Mouse (Mus musculus) gastrocnemius, postnatal 10 days (tissue): ENCODE measurements around the gene Zswim4. TPM values are rescaled to one million over a fixed set of nuclear protein-coding genes. Genes with fewer than 3 reads are reported as not detected.

Experiments used
- DNase-seq: peaks from one replicate; pipeline ENCODE4 v3.0.0; 2021; ENCODE audit warnings: mixed read lengths
- microRNA-seq, 2 experiments: library from miRNA; unstranded; fragments of <30 nt; microRNA quantifications; one replicate each; pipeline ENCODE4 v1.2.0; 2021
- total RNA-seq, 2 experiments: library from RNA; stranded (reverse); gene quantifications; 2 replicates each; pipeline ENCODE4 v1.2.3; 2021

Zswim4 gene
- total RNA-seq, 2 experiments from 2014 or later = 7.9 to 8.5 TPM

DNA sequence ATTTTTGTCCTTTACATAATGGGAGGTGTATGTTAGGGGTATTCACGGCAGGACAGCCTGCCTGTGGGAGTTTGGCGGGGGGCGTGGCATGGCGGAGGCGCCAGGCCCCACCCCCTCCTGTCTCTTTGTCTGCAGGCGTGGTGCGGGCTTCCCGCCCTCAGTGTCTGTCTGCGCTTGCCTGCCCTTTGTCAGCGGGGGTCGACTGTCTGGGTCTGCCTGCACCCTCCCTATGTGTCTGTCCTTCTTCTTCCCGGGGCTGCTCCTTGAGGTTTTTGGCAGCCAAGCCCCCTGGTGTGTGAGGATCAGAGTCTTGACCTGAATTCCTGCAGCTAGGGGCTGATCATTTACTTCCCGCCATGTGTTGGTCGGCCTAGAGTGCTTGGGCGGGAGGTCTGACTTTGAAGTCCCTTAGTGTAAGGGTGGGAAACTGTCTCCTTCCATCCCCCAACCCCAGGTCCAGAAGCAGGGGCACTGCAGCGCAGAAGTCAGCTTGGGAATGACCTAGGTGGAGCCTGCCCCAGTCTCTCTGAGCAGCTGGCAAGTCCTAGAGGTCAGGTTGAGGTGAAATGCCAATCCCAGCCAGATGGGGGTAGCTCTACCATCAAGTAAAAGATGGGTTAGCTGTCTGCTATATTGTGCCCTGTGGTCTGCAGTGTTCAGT lies 56.2 kb downstream of the Zswim4 start:
- DNase-seq = peak; percentile 45

DNA sequence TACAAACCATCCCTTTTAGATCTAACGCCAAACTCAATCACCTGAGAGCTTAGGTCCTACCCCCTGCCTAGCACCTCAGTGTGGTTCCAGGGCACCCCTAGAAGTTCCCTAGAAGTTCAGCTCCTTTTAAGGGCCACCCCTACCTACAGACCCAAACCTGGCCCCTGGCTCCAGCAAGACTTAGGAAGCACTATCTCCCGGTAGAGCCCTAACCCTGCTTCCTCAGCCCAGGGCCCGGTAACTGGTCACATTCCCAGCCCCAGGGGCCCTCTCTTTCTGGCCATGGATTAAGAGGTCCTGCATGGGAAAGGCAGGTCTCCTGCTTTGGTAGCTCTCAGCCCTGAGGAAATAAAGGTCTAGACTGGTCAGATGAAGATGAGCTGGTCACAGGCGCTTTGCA lies 56.9 kb downstream of the Zswim4 start:
- DNase-seq = no peak

DNA sequence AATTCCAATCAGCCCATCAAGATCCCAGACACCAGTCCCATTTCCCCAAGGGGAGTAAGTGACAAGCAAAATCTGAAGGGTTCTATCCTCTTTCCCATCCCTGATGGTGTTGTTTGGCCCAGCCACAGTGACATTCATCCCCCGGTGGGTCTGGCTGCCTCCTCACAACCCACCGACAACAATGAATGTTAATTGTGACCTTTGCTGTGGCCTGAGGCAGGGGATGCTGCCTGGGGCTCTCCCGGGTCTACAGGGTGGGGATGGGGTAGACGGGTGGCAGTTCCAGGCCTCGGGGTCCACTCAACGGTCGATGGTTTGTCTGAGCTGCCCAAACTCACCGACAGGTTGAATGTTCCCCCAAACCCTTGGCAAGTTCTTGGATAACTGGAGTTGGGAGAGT lies 58.3 kb downstream of the Zswim4 start:
- DNase-seq = no peak

DNA sequence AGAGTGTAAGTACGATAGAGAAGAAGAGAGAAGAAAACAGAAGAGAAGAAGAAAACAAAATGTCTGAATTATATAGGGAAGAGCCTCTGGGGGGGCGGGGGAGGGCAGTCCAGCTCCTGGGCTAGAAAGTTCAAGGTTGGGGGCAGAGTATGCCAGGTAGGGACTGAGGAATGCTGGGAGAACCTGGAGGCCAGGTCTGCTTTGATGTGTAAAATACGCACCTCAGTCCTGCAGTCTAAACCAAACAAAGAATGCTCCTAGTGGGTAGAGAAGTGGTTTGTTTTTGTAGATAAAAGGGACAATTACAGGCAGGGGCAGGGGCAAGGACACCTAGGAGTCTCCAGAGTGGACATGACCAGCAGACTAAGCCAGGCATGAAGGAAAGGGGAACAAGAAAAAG lies 59.5 kb downstream of the Zswim4 start:
- no peak for DNase-seq

DNA sequence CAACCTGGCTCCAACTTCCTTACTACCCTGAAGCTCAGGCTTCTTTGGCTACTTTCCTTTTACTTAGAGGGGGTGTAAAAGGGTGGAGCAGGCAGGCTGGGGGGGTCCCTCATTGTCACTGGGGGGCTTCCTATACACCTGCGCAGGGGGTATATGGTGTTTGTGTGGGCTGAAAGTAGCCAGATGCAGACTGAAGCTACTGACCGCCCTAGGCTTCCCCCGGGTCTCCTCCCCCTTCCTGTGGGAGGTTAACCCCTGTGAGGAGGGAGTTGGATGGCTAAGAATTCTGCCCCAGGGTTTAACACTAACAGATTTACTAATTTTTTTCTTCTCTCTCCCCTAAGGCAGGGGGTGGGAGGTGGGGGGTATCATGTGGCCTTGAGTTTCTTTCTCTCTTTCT lies 60.3 kb downstream of the Zswim4 start:
- DNase-seq = no peak

DNA sequence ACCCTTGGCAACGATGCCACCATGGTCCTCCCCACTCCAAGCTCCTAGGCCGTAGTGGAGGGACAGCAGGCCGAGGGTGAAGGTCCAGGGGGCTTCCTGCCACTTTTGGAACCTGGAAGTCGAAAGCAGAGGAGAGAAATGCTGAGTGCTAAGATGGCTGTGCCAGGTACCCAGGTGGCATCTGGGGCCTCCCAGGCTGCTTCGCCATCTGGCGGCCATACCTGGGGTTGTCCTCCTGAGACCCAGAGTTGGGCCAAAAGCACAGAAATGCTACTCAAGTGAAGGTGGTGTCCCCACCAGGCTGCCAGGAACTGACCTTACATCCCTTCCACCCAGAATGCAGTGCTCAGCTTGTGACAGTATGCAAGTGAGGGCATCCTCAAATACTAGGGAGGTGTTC lies 63.0 kb downstream of the Zswim4 start:
- no peak for DNase-seq

DNA sequence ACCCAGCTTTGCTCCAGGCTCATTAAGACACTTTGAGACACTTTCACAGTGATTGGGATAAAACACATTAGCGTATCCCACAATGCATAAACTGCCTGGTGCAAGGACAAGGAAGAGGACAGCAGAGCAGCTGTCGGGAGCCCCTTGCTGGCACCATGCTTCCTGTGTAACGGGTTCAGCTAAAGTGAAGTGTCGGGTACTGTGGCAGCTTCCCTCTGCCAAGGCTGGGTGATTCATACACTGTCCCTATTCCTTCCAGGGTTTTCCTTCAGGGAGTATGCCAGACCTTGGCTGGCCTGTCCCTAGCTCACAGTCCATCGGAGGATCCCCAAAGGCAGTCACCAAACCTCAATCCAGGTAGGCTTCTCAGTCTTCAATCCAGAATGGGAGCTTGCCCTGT lies 66.8 kb downstream of the Zswim4 start:
- no peak for DNase-seq

DNA sequence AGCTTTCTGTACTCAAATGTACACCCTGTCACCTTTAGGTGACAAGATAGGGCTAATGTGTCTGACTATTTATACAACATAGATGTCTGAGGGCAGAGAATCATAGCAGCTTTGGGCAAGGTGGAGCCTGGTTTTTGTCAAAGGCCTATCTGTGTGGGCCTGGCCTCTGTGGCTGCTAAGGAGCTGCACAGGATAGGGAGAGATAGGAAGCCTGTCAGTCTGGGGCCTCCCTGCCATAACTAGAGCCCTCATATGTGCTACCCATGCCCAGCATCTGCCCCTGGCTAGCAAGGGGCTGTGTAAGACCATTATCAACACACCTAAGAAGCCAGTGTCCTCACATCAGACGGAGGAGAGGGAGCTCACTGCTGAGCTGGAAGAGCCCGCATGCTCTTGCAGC lies 69.2 kb downstream of the Zswim4 start:
- DNase-seq = no peak

Small RNA genes within 50 kb of the gene (microRNA-seq; reads per million reads assigned to microRNA genes)
- gene Mir181c = 609 to 907 reads per million in 2 experiments
- gene Mir181d = 909 to 919 reads per million in 2 experiments
- 31,576 to 34,975 reads per million in 2 experiments for gene Mir23a
- 0 reads per million in 2 experiments for gene Mir24-2
- gene Mir27a = 320 to 471 reads per million in 2 experiments
- gene Mir3074-2 = 0 reads per million in 2 experiments

Other genes starting within 250 kb of the Zswim4 start
- 10 to 100 TPM; 24.8 to 30.3 TPM for gene Samd1, start 239.4 kb downstream of the Zswim4 start, total RNA-seq
- gene 1700067K01Rik, start 235.6 kb downstream of the Zswim4 start, total RNA-seq = under 1 TPM in 1 of 2 experiments, not detected in 1; 0.47 TPM
- gene 2210011C24Rik, start 224.9 kb downstream of the Zswim4 start, total RNA-seq = 1 to 10 TPM; 1.7 to 2.0 TPM
- gene Palm3, start 215.6 kb downstream of the Zswim4 start, total RNA-seq = 1 to 10 TPM in 1 of 2 experiments, under 1 TPM in 1; 0.99 to 1.1 TPM
- gene Il27ra, start 194.5 kb downstream of the Zswim4 start, total RNA-seq = under 1 TPM; 0.84 to 0.87 TPM
- gene Rln3, start 192.1 kb downstream of the Zswim4 start, total RNA-seq = not detected
- gene Gm10643, start 171.9 kb downstream of the Zswim4 start, total RNA-seq = 1 to 10 TPM; 1.6 to 1.9 TPM
- 1 to 10 TPM; 5.2 to 8.2 TPM for gene Rfx1, start 170.2 kb downstream of the Zswim4 start, total RNA-seq
- 10 to 100 TPM in 1 of 2 experiments, 1 to 10 TPM in 1; 9.5 to 11.2 TPM for gene Dcaf15, start 132.3 kb downstream of the Zswim4 start, total RNA-seq
- 1 to 10 TPM in 1 of 2 experiments, under 1 TPM in 1; 0.14 to 2.4 TPM for gene Podnl1, start 111.1 kb downstream of the Zswim4 start, total RNA-seq
- 10 to 100 TPM; 12.5 to 13.9 TPM for gene Cc2d1a, start 89.1 kb downstream of the Zswim4 start, total RNA-seq
- gene 4930432K21Rik, start 89.0 kb downstream of the Zswim4 start, total RNA-seq = under 1 TPM; 0.32 to 0.54 TPM
- 1 to 10 TPM; 1.4 to 2.4 TPM for gene Nanos3, start 51.8 kb downstream of the Zswim4 start, total RNA-seq
- 100 to 1,000 TPM; 180 to 184 TPM for gene D8Ertd738e, start 12.7 kb upstream of the Zswim4 start, total RNA-seq
- 10 to 100 TPM; 16.8 to 20.6 TPM for gene Mri1, start 20.3 kb upstream of the Zswim4 start, total RNA-seq
- 10 to 100 TPM; 11.3 to 11.4 TPM for gene Ccdc130, start 33.3 kb upstream of the Zswim4 start, total RNA-seq
- 1 to 10 TPM; 5.2 to 8.4 TPM for gene Cacna1a, start 151.4 kb upstream of the Zswim4 start, total RNA-seq